Mouse (Mus musculus) layer of hippocampus, adult 8-10 months (tissue): ENCODE data around the gene Flnb. TPM values are rescaled to one million over a fixed set of nuclear protein-coding genes. Genes with fewer than 3 reads are reported as not detected.

Experiments
- DNase-seq, 2 experiments: peaks; one replicate each; pipeline ENCODE4 v3.0.0; 2022; ENCODE audit warnings: low spot score in 2 of 2
- total RNA-seq, 4 experiments: library from RNA; stranded (reverse); gene quantifications; 2 replicates each; pipeline ENCODE4 v1.2.4; 2022

The Flnb gene
- 10 to 100 TPM; 61.3 to 89.9 (median 77.8) TPM for total RNA-seq

GRCm38 (mm10) chr14:7817770-7818462 lies at the start of gene Flnb:
Gene Flnb (plus strand): TSS chr14:7817957.
- peak; percentile 91 to 96 for DNase-seq

GRCm38 (mm10) chr14:7773714-7774389 lies 43.9 kb upstream of the Flnb start:
- peak; percentile 18 to 32 for DNase-seq

GRCm38 (mm10) chr14:7786073-7786472 lies 31.7 kb upstream of the Flnb start:
- no peak for DNase-seq

- no peak for DNase-seq
Observed at GRCm38 (mm10) chr14:7789266-7790030, 28.3 kb upstream of the Flnb start.

DNA sequence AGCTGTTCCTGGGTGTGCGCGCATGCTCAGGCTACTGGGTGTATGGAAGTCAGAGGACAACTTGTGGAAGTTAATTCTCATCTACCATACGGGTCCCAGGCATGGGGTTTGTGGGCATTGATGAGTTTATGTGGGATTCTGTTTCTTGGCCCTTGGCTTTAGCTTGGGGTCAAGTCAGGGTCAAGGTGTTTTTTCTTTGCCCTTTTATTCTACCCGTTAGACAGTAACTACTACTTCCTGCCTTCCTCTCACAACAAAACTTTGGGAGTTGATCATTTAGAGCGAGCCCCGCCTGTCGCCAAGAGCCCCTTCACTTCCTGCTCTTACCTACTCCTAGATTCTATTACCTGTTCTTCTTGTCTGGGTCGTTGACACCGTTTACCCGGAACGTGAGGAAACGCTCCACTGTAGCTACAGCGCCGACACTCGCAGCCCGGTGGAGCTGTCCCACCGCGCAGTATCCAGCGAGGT lies 26.7 kb upstream of the Flnb start:
- DNase-seq: no peak

- DNase-seq: no peak
Observed at GRCm38 (mm10) chr14:7791532-7792159, 26.1 kb upstream of the Flnb start, which contains the start of gene Gm26661. Gene Gm26661 (plus strand): TSS chr14:7791587.

DNA sequence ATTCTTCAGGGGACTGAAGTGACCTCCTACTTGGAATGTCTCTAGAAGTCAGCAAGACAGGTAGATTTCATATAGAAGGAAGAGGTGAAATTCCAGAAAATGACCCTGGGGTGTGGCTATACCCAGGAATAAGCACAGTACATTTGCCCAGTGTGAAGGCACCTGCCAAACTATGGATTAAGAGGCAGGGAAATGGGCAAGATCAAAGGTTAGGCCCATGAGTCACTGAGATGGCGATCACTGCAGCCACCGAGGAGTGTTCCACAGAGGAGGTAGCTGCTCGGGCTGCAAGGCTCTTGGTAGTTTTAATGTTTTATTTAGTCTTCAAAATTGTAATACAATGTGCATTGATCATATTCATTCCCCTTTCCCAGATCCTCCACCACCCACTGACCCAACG lies 21.8 kb upstream of the Flnb start:
- DNase-seq: no peak

DNA sequence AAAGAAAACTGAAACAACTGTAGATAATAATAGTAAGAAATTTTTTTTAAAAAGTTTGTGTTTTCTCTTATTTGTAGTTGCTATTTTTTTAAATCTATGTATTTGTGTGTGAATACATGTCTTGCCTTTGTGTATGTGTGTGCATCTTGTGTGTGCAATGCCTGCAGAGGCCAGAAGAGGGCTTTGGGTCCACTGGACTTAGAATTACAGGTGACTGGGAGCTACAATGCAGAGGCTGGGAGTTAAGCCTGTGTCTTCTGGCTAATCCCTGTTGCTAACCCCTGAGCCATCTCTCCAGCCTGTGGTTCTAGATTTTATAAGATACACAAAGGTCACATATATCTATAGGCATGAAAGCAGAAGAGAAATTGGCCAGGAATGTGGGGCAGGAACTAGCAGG lies 17.1 kb upstream of the Flnb start:
- DNase-seq: no peak

GRCm38 (mm10) chr14:7801831-7802230 lies 15.9 kb upstream of the Flnb start:
- peak in 1 of 2 experiments; percentile 32 for DNase-seq

DNA sequence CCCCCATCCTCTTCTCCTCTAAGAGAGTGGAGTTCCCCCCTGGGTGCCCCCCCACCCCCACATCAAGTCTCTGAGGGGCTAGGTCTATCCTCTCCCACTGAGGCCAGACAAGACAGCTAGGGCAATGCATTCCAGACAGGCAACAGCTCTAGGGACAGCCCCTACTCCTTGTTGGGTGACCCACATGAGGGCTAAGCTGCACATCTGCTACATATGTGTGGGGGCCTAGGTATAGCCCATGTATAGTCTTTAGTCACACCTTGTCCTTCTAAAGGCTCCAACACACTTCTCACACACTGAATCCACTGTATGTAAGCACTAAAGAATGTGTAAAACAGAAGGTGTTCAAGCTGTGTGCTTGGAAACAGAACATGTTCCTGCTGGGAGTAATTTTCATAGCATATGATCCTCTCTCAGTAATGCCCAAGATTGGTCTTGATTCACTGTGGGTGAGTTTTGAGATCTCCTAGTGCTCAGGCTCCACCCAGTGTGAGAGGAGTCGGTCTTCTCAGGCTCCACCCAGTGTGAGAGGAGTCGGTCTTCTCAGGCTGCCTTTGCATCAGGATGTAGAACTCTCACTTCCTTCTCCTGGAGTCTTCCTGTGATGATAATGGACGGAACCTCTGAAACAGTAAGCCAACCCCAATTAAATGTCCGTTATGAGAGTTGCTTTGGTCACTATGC lies 13.7 kb upstream of the Flnb start:
- no peak for DNase-seq

DNA sequence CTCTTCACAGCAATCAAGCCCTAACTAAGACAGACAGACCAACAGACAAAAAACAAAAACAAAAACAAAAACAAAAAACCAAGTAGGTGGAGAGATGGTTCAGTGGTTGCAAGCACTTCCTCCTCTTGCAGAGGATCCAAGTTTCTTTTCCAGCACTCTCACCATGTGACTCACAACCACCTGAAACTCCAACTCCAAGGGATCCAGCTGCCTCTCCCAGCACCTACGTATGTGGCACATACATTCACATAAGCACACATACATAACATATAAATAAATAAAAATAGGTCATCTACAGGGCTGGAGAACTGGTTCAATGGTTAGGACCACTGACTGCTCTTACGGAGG lies 13.2 kb upstream of the Flnb start:
- DNase-seq: no peak

GRCm38 (mm10) chr14:7807711-7808110 lies 10.0 kb upstream of the Flnb start:
- no peak for DNase-seq

DNA sequence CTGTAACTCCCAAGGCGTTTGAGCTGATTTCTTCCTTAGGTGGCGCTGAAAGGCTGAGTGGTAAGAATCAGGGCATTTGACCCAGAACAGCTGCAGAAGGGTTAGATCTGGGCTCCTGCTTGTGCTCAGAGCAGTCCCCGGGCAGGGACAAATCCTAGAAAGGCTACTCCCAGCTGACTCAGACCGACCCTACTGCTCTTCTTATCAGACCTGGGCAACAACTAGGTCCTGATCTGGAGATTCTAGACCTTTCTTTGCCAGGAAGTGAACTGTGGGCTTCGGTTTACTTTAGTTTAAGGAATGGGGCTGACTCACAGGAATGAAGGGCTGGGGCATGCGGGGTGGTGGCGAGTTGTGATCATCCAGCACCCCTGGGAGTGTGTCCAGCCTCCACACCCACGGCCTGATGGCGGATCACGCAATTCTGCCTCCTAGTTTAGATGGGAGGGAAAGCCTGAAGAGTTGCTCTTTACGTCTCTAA lies 9.2 kb upstream of the Flnb start:
- no peak for DNase-seq

DNA sequence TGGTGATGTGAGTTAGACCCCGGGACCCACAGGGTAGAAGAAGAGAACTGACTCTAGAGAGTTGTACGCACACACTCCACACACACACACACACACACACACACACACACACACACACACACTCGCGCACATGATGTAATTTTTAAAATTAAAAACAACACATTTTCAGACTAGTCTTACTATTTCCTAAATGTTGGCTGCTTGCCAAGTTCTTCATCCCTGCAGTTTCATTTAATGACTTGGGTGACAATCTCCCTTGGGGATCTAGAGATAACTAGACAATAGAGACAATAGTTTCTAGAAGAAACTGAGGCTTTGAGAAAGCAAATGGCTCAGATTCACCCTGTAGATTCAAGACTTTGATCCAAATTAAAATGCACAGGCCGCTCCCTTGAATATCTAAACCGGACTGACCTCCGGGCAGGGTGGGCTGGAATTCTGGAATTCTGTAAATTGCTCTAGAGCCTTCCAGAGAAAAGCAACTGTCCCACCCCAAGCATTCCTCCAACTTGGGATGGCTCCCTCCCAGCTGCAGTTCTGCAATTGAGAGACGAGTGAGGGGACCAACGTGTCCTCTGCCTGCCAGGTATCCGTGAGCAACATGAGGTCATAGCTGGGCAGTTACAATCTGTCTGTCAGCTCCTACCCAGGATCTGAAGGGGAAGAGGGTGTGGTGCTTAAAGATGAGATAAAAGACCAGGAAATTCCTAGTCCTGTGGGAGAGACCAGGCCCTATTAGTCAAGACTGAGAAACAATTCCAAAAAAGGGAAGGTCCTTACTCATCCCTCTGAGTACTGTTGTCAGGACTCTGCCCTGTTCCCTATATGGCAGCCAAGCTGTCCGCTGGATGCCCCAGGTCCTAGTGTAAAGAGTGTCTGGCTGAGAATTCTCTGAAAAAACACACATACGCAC lies 8.5 kb upstream of the Flnb start:
- no peak for DNase-seq

- DNase-seq: no peak
Observed at GRCm38 (mm10) chr14:7818463-7819121, 835 bp downstream of the Flnb start.

GRCm38 (mm10) chr14:7819446-7819845 lies 1.7 kb downstream of the Flnb start:
- no peak for DNase-seq

- no peak for DNase-seq
Observed at GRCm38 (mm10) chr14:7821341-7821740, 3.6 kb downstream of the Flnb start.

- DNase-seq: no peak
Observed at GRCm38 (mm10) chr14:7822693-7823092, 4.9 kb downstream of the Flnb start.

- DNase-seq: no peak
Observed at GRCm38 (mm10) chr14:7824651-7825268, 7.0 kb downstream of the Flnb start.
